Mouse (Mus musculus) liver, adult 2 months (tissue): ENCODE measurements around the gene 6030408B16Rik.

Source experiments
- CTCF ChIP-seq: fragments of 200-500 bp; IDR thresholded peaks from 2 replicates; pipeline ENCODE4 v1.5.1; 2011; ENCODE audit warnings: low read depth, low read length, control low read depth
- POLR2A ChIP-seq: fragments of 200-500 bp; IDR thresholded peaks from 2 replicates; pipeline ENCODE4 v1.6.1; 2011; ENCODE audit warnings: low read length, control low read depth; ENCODE audit not compliant: insufficient read depth; ENCODE audit errors: extremely low read depth

DNA sequence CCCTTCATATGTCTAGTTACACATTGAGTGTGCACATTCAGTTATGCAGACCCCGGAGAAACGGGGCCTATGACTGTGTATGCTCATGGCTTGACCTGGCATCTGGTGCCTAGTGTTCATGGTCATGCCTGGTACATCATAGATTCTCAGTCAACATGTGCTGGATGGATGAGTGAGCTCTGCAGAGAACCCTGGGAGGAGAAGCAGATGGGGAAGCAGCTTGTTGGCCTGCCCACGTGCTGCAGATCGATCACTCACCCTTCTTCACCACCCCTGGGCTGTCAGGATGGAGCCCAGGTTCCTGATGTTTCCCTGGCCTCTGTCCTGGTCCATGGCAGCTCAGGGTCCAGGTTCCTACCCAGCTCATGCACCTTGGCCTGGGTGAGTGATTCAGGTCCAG lies 13.4 kb downstream of the 6030408B16Rik start:
- no peak for TF ChIP-seq CTCF
- TF ChIP-seq POLR2A = no peak
